Mouse (Mus musculus) hindbrain, embryonic 16.5 days (tissue): ENCODE measurements around the gene Fyco1. TPM values are rescaled to one million over a fixed set of nuclear protein-coding genes. Genes with fewer than 3 reads are reported as not detected.

ENCODE experiments used
- ATAC-seq: fragments of 200-750 bp; cut with Nextera tagmentation; 2 replicates; pipeline ENCODE4 v1.8.0; 2017; ENCODE audit warnings: moderate TSS enrichment, moderate library complexity
- H3K27ac ChIP-seq: fragments of 300-500 bp; sonication (generic); 2 replicates; pipeline ENCODE4 v1.5.1; 2014; ENCODE audit warnings: low read depth, mild to moderate bottlenecking, control low read depth, low read length, moderate library complexity
- H3K27me3 ChIP-seq: fragments of 300-500 bp; sonication (generic); replicated peaks from 2 replicates; pipeline ENCODE4 v1.6.1; 2014; ENCODE audit warnings: low read length; ENCODE audit not compliant: control insufficient read depth, insufficient read depth
- H3K36me3 ChIP-seq: fragments of 300-500 bp; sonication (generic); 2 replicates; pipeline ENCODE4 v1.6.1; 2014; ENCODE audit warnings: mild to moderate bottlenecking, low read length, moderate library complexity, mixed read lengths; ENCODE audit not compliant: control insufficient read depth, insufficient read depth
- H3K4me1 ChIP-seq: fragments of 300-500 bp; sonication (generic); 2 replicates; pipeline ENCODE4 v1.6.1; 2014; ENCODE audit warnings: low read depth, low read length; ENCODE audit not compliant: control insufficient read depth, insufficient read depth
- H3K4me2 ChIP-seq: fragments of 300-500 bp; sonication (generic); 2 replicates; pipeline ENCODE4 v1.6.1; 2014; ENCODE audit warnings: mild to moderate bottlenecking, low read length, control low read depth, moderate library complexity
- H3K4me3 ChIP-seq: fragments of 300-500 bp; sonication (generic); 2 replicates; pipeline ENCODE4 v1.5.1; 2014; ENCODE audit warnings: mild to moderate bottlenecking, low read length, control low read depth, moderate library complexity
- H3K9ac ChIP-seq: fragments of 300-500 bp; sonication (generic); 2 replicates; pipeline ENCODE4 v1.6.1; 2014; ENCODE audit warnings: low read depth, mild to moderate bottlenecking, control low read depth, low read length, moderate library complexity
- H3K9me3 ChIP-seq: fragments of 300-500 bp; sonication (generic); 2 replicates; pipeline ENCODE4 v1.6.1; 2014; ENCODE audit warnings: mild to moderate bottlenecking, low read length, moderate library complexity; ENCODE audit not compliant: control insufficient read depth
- WGBS: fragments of 180-500 bp; shearing (Covaris S2); extraction: QIAGEN DNeasy Blood & Tissue Kit; methylation state at CpG from one replicate; pipeline ENCODE4 v1.1.7; 2014; 5-methylcytosine and 5-hydroxymethylcytosine counted together
- polyA plus RNA-seq: library from polyadenylated mRNA; unstranded; fragments of >200 nt; fragmentation: Nextera tagmentation; extraction: Ambion mirVana; gene quantifications from 2 replicates; pipeline ENCODE4 v1.2.1, GENCODE M21; 2015

Fyco1 gene
- polyA plus RNA-seq, 1 experiment from 2014 or later, result 17.0 TPM

- WGBS, result under 1% methylated on average over 27 of the region's 27 CpGs
- Histone ChIP-seq H3K36me3 (no peaks in the 10 kb centered on the region), H3K4me3 (peak overlapping the region; percentile 85), H3K27me3 (no peaks in the 10 kb centered on the region), H3K4me1 (peaks cover 12% of the 10 kb centered on the region), H3K9me3 (no peaks in the 10 kb centered on the region), H3K4me2 (peak overlapping the region; percentile 93), H3K27ac (peak overlapping the region; percentile 90), H3K9ac (peak overlapping the region; percentile 78)
- peak; percentile 83 for ATAC-seq
These were observed 512 bp downstream of the Fyco1 start for GRCm38 (mm10) chr9:123851062-123851712.

- Histone ChIP-seq H3K36me3 (no peaks in the 10 kb centered on the region), H3K4me1 (peaks cover 12% of the 10 kb centered on the region), H3K4me2 (peak overlapping the region; percentile 93), H3K9ac (peak overlapping the region; percentile 78; the same call in 1 of the 2 replicates), H3K27ac (peak overlapping the region; percentile 90; the same call in 1 of the 2 replicates), H3K4me3 (peak overlapping the region; percentile 85), H3K27me3 (no peaks in the 10 kb centered on the region), H3K9me3 (no peaks in the 10 kb centered on the region)
- 0 out of 2 replicates have a peak, but pooled peaks have one; percentile 0 for ATAC-seq
- 20% methylated on average over 2 of the region's 2 CpGs for WGBS
These were observed 1.0 kb downstream of the Fyco1 start for GRCm38 (mm10) chr9:123850705-123851061.

DNA sequence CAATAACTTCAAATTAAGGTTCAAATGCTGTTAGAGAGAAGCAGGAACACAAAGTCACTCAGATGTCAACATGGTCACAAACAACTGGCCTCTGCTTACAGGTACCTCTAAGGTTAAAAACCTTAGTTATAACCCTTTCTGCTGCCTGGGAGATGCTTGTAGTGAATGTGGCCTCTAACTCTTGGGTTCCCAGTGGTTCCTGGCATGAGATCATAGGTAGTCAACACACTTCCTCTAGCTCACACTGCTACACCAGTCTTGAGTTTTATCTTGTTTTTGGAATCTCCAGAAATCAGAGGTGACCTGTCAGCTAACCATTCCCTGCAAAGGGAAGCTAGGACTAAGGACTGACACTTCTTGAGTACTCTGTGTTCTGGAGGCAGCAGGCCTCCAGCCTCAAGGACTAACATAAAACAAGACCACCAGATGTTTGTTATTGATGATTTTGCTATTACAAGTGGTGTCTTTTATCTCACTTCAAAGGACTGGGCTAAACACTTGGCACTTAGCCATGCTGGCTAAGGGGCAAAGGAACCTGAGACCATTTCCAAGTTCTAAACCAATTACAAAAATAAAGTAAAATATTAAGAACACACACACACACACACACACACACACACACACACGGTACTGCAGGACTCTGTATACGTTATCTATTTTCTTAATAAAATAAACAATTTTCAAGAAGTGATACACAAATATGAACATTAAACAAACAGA lies 1.6 kb downstream of the Fyco1 start:
- 79% methylated on average over 2 of the region's 2 CpGs for WGBS
- Histone ChIP-seq H3K9ac (no peak overlapping the region; the same call in 1 of the 2 replicates), H3K27ac (peak overlapping the region; percentile 29; the same call in 1 of the 2 replicates), H3K4me1 (peaks cover 12% of the 10 kb centered on the region), H3K4me3 (no peak overlapping the region; the same call in 1 of the 2 replicates), H3K4me2 (no peak overlapping the region; the same call in 1 of the 2 replicates), H3K36me3 (no peaks in the 10 kb centered on the region), H3K9me3 (no peaks in the 10 kb centered on the region), H3K27me3 (no peaks in the 10 kb centered on the region)
- ATAC-seq, result no peak

DNA sequence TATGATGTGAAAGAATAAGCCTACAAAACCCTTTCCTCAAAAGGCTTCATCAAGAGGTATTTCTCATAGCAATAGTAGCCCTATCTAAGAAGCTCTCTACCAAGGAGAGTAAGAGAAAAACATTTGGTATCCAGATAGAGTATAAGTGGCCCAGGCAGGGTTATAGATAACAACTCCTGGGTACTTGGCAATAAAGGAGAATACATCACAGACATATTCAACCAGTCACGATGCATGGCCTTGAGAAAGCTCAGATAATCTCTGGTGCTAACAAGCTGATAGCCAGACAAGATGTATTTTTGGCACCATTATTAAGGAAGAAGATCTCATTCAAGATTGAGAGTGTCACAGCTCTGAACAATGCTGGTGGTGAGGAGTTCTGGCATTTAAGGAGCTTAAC lies 5.2 kb downstream of the Fyco1 start:
- no peak for ATAC-seq
- Histone ChIP-seq H3K27me3 (no peaks in the 10 kb centered on the region), H3K9me3 (no peaks in the 10 kb centered on the region), H3K36me3 (no peaks in the 10 kb centered on the region), H3K4me3 (no peak overlapping the region), H3K4me2 (no peak overlapping the region), H3K9ac (no peak overlapping the region), H3K4me1 (peaks cover 9% of the 10 kb centered on the region), H3K27ac (no peak overlapping the region)
- WGBS, result 89% methylated on average over 1 of the region's 1 CpGs

DNA sequence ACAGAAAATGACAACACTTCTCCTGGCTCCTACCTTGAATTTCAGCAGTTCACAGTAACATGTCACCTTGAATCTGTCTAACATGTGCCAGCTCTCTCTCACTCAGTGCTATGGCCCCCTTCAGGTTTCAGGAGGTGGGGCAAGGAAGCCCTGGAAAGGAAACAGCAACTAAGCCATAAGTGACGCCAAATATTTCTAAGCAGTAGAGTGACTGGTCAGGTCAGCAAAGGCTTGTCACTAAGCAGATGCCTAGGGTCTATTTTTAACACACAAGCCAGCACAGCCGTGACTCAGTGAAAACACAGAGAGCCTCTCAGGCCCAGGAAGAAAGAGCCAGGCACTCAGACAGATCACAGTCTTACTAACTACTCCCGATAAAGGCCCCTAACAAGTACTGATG lies 6.6 kb downstream of the Fyco1 start:
- no peak overlapping the region for H3K9ac ChIP-seq
- peaks cover 2% of the 10 kb centered on the region for H3K4me1 ChIP-seq
- peaks cover 1% of the 10 kb centered on the region; the same call in 1 of the 2 replicates for H3K36me3 ChIP-seq
- WGBS, result 71% methylated on average over 3 of the region's 3 CpGs
- H3K9me3 ChIP-seq, result no peaks in the 10 kb centered on the region
- no peak overlapping the region for H3K27ac ChIP-seq
- no peak for ATAC-seq
- no peak overlapping the region for H3K4me2 ChIP-seq
- H3K27me3 ChIP-seq, result no peaks in the 10 kb centered on the region
- no peak overlapping the region for H3K4me3 ChIP-seq

- Histone ChIP-seq H3K4me1 (no peaks in the 10 kb centered on the region), H3K9me3 (no peaks in the 10 kb centered on the region), H3K9ac (no peak overlapping the region), H3K36me3 (peaks cover 5% of the 10 kb centered on the region; the same call in 1 of the 2 replicates), H3K27ac (no peak overlapping the region), H3K4me2 (no peak overlapping the region), H3K4me3 (no peak overlapping the region), H3K27me3 (no peaks in the 10 kb centered on the region)
- WGBS, result 87% methylated on average over 3 of the region's 3 CpGs
- ATAC-seq, result no peak
These were observed 7.2 kb downstream of the Fyco1 start for GRCm38 (mm10) chr9:123844468-123844867.

DNA sequence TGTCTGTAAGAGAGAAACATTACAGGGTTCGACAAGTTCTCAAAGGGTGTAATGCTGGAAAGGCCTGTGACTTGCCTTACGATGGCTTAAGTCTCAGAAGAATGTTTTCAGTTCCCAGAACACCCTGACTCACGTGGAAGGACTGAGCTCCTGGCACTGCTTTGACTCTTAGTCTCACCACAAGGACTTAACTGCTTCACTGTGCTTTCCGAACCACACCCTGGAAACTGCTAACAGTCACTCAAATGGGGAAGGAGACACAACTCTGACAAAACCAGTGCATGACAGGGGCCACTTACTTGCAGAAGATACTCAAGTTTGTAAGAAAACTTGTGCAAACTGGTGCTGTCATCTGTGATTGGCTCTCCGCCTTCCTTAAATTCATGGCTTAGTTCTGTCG lies 11.5 kb downstream of the Fyco1 start:
- H3K4me1 ChIP-seq, result no peaks in the 10 kb centered on the region
- 89% methylated on average over 6 of the region's 6 CpGs for WGBS
- H3K9me3 ChIP-seq, result no peaks in the 10 kb centered on the region
- no peak overlapping the region for H3K27ac ChIP-seq
- no peak overlapping the region for H3K4me3 ChIP-seq
- no peaks in the 10 kb centered on the region for H3K27me3 ChIP-seq
- no peak overlapping the region for H3K9ac ChIP-seq
- H3K36me3 ChIP-seq, result peaks cover 12% of the 10 kb centered on the region
- ATAC-seq, result no peak
- H3K4me2 ChIP-seq, result no peak overlapping the region

DNA sequence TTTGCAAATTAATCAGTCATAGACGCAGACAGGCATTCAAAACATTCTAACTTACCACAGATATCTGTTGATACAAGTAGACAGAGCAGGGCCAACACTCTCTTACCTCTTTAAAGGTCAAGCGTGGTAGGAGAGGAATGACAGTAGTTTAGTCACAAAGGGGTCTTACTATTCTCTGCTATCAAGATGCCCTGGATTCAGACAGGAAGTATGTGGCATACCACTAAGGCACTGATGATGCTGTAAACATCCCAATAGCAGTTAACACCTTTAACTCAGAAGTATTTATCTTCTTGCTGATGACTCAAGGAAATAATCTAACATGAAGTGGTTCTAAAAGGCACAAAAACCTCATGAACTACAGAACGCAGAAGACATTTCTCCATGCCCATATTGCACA lies 15.8 kb downstream of the Fyco1 start:
- H3K9ac ChIP-seq, result no peak overlapping the region
- no peaks in the 10 kb centered on the region for H3K9me3 ChIP-seq
- WGBS, result 92% methylated on average over 3 of the region's 3 CpGs
- no peak for ATAC-seq
- H3K4me2 ChIP-seq, result no peak overlapping the region
- no peak overlapping the region for H3K27ac ChIP-seq
- no peaks in the 10 kb centered on the region for H3K27me3 ChIP-seq
- no peak overlapping the region for H3K4me3 ChIP-seq
- no peaks in the 10 kb centered on the region for H3K4me1 ChIP-seq
- peaks cover 18% of the 10 kb centered on the region for H3K36me3 ChIP-seq

- Histone ChIP-seq H3K9me3 (no peaks in the 10 kb centered on the region), H3K4me2 (no peak overlapping the region), H3K36me3 (peaks cover 23% of the 10 kb centered on the region), H3K9ac (no peak overlapping the region), H3K4me3 (no peak overlapping the region), H3K4me1 (no peaks in the 10 kb centered on the region), H3K27ac (no peak overlapping the region), H3K27me3 (no peaks in the 10 kb centered on the region)
- WGBS, result 92% methylated on average over 4 of the region's 4 CpGs
- ATAC-seq, result no peak
These were observed 22.8 kb downstream of the Fyco1 start for GRCm38 (mm10) chr9:123828916-123829315.
